Mouse (Mus musculus) layer of hippocampus, adult 18-20 months (tissue): ENCODE measurements at regions not wholly inside any gene's neighbourhood (a gene's known extent, or its start where the extent isn't known, plus 50 kb on each side); places are given as distances from the start of the nearest gene placed in this dataset.
A peak's percentile ranks its signal among the peaks of the same experiment; 100 is the strongest.

Source experiments
- DNase-seq, 2 experiments: peaks; one replicate each; pipeline ENCODE4 v3.0.0; 2022; ENCODE audit warnings: low spot score in 2 of 2

GRCm38 (mm10) chr17:68120230-68120629 lies 116.3 kb upstream of the Arhgap28 start:
- DNase-seq = no peak

GRCm38 (mm10) chr17:68120744-68121143 lies 116.8 kb upstream of the Arhgap28 start:
- no peak for DNase-seq

- DNase-seq = no peak
Observed at GRCm38 (mm10) chr17:68134373-68134772, 130.5 kb upstream of the Arhgap28 start.

- no peak for DNase-seq
Observed at GRCm38 (mm10) chr17:68135436-68135835, 131.5 kb upstream of the Arhgap28 start.

- DNase-seq = no peak
Observed at GRCm38 (mm10) chr17:68143307-68143706, 130.3 kb upstream of the L3mbtl4 start.

- no peak for DNase-seq
Observed at GRCm38 (mm10) chr17:68149237-68149792, 124.3 kb upstream of the L3mbtl4 start.

GRCm38 (mm10) chr17:68152438-68153120 lies 121.0 kb upstream of the L3mbtl4 start:
- no peak for DNase-seq

- no peak for DNase-seq
Observed at GRCm38 (mm10) chr17:68154879-68155278, 118.7 kb upstream of the L3mbtl4 start.

- no peak for DNase-seq
Observed at GRCm38 (mm10) chr17:68158172-68158651, 115.4 kb upstream of the L3mbtl4 start.

GRCm38 (mm10) chr17:68161107-68161506 lies 112.5 kb upstream of the L3mbtl4 start:
- no peak for DNase-seq

- peak in 1 of 2 experiments; percentile 22 for DNase-seq
Observed at GRCm38 (mm10) chr17:68163545-68163944, 110.1 kb upstream of the L3mbtl4 start.

- no peak for DNase-seq
Observed at GRCm38 (mm10) chr17:68164666-68165065, 108.9 kb upstream of the L3mbtl4 start.

- no peak for DNase-seq
Observed at GRCm38 (mm10) chr17:68165171-68165825, 108.3 kb upstream of the L3mbtl4 start.

- DNase-seq = peak in 1 of 2 experiments; percentile 45
Observed at GRCm38 (mm10) chr17:68166397-68166796, 107.2 kb upstream of the L3mbtl4 start.

GRCm38 (mm10) chr17:68172838-68173237 lies 100.8 kb upstream of the L3mbtl4 start:
- DNase-seq = no peak

- peak in 1 of 2 experiments; percentile 65 for DNase-seq
Observed at GRCm38 (mm10) chr17:68176611-68177165, 96.9 kb upstream of the L3mbtl4 start.

- peak in 1 of 2 experiments; percentile 59 for DNase-seq
Observed at GRCm38 (mm10) chr17:68177835-68178234, 95.8 kb upstream of the L3mbtl4 start.

- DNase-seq = no peak
Observed at GRCm38 (mm10) chr17:68185385-68185784, 88.2 kb upstream of the L3mbtl4 start.

- DNase-seq = no peak
Observed at GRCm38 (mm10) chr17:68189888-68190287, 83.7 kb upstream of the L3mbtl4 start.

- DNase-seq = no peak
Observed at GRCm38 (mm10) chr17:68205545-68205944, 68.1 kb upstream of the L3mbtl4 start.

- DNase-seq = no peak
Observed at GRCm38 (mm10) chr17:68208837-68209236, 64.8 kb upstream of the L3mbtl4 start.
